Mouse (Mus musculus): Measurements from ENCODE around the gene Zc2hc1c. TPM values are rescaled to one million over a fixed set of nuclear protein-coding genes. Genes with fewer than 3 reads are reported as not detected.

The Zc2hc1c gene
- total RNA-seq, 2 experiments from 2014 or later, result 2.3 to 2.9 TPM

GRCm38 (mm10) chr12:85337567-85338311 lies 49.3 kb downstream of the Zc2hc1c start:
- no peak for DNase-seq
- intact Hi-C loops (cut with DNase I), result no loop called here

DNA sequence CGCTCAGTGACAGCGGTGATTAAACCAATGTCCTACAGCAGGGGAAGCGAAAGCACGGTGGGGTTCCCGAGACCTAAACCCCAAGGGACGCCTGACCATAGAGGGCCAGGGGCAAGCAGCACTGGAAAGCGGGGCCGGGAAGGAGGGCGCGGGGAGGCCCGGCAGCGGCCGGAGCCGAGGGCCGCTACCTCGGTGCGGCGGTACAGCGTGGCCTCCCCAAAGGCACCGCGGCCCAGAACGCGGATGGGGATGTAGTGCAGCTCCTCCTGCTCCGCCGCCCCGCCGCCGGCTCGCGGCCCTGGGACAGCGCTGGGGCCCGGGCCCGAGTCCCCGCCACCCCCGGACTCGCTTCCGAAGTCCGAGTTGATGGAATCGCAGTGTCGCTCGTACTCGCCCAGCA lies 50.4 kb downstream of the Zc2hc1c start:
- no peak for DNase-seq
- intact Hi-C loops (cut with DNase I), result no loop called here

DNA sequence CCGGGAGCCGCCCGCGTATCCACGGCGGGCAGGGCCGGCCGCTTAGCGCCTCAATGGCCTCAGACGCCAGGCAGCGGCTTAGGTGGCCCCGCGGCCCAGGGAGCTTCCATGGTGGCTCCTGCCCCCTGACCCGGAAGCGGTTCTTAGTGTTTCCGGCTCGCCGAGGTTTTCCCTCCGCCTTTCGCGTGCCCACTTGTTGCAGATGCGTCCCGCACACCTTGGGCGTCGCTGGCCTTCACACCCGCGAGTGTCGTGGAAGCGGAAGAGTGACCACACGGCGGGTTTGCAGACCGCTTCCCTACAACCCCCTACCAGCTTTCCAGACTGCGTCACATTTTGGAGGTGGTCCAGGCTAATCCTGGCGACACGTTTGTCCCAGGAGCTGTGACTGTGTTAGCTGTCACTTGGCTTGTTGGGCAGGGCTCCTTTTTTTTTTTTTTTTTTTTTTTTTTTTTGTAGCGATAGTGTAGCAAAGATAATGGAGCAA lies 50.9 kb downstream of the Zc2hc1c start, which contains the start of gene Nek9:
Gene Nek9 (minus strand): TSS at position 120 of the 487 bp plus-strand sequence.
- intact Hi-C loops (cut with DNase I), result no loop called here
- peak; percentile 95 to 96 for DNase-seq

DNA sequence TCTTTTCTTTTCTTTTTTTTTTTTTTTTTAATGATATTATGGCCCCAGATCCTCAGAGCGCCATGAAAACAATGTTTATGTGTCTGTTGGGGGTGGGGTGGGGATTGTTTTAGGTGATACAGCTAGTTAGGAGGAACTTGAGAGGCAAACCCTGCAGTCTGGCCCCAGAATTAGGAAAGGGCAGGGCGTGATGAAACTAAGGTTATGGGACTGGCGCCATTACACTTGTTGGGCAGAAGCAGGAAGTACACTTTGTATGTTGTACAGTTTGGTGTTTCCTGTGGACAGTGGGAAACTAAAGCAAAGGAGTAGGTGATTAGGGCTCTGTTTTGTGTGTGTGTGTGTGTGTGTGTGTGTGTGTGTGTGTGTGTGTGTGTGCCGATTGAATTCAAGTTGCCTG lies 51.6 kb downstream of the Zc2hc1c start:
- intact Hi-C loops (cut with DNase I), result loop anchor here (5.0 to 10.0 kb wide), 3 partner anchors 37 to 475 kb away; no protein-coding TSS in a partner anchor

GRCm38 (mm10) chr12:85341131-85341530 lies 52.7 kb downstream of the Zc2hc1c start:
- intact Hi-C loops (cut with DNase I), result loop anchor here (1.0 to 10.0 kb wide), 5 partner anchors 36 to 474 kb away; no protein-coding TSS in a partner anchor
- peak in 1 of 2 experiments; percentile 17 for DNase-seq

More for the DNA sequence above, 51.6 kb downstream of the Zc2hc1c start:
- DNase-seq, result no peak

GRCm38 (mm10) chr12:85342310-85342709 lies 53.9 kb downstream of the Zc2hc1c start:
- DNase-seq, result no peak
- intact Hi-C loops (cut with DNase I), result loop anchor here (5.0 to 10.0 kb wide), 3 partner anchors 35 to 472 kb away; no protein-coding TSS in a partner anchor

DNA sequence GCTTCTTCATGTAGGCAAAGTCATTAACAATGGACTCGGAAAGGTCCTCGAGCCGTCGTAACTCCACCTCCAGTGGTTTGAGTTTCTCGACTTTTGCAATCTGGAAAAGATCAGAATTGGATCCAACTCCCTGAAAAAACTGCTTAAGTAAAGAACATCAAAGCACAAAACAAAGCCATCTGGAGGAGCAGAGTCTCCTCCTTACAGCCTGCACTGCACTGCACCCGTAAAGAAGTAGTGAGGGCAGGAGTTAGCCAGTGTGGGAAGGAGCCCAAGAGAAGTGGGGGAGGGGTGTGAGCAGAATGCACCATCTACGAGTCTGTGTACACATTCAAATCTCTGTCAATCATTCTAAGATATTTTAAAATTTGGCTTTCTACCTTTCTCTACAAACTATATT lies 55.9 kb downstream of the Zc2hc1c start:
- DNase-seq, result no peak
- intact Hi-C loops (cut with DNase I), result loop anchor here (5.0 to 10.0 kb wide), 3 partner anchors 33 to 471 kb away; no protein-coding TSS in a partner anchor

- DNase-seq, result no peak
- intact Hi-C loops (cut with DNase I), result loop anchor here (5.0 to 10.0 kb wide), 2 partner anchors 302 to 469 kb away; no protein-coding TSS in a partner anchor
Observed at GRCm38 (mm10) chr12:85345559-85345958, 57.2 kb downstream of the Zc2hc1c start.

DNA sequence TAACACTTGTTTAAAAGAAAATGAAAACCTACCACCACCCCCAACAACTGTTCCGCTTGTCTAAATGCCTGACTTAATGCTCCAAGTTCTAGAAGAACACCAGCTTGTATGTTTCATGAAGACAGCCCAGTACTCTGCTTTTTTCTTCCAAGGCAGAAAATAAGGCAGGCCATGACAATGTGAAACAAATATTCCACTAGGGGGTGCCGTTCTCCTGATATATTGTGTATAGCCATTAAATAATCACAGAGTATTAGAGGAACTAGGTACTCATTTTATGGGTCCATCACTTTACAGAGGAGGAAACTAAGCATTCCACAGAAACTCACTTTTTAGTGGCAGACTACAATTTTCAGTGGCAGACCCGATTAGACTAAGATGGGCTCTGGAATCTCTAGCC lies 58.0 kb downstream of the Zc2hc1c start:
- peak; percentile 38 to 58 for DNase-seq
- intact Hi-C loops (cut with DNase I), result loop anchor here (1.0 to 10.0 kb wide), 4 partner anchors 141 to 468 kb away; no protein-coding TSS in a partner anchor

DNA sequence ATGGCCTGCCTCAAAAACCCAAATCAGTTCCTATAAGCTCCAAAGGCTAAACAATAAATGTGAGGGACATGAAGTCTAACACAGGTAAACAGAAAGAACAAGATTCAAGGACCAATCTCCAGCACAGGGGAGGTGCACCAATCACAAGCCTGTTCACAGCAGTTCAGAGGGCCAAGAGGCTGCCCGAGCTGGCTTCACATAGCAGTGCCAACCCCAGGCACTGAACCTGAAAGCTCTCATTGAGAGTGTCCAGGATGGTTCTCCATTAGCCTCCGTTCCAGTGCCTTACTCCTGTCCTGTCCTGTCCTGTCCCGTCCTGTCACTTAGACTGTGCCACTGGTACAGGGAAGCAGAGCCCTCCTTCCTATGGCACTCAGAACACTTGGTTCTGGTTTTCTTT lies 58.8 kb downstream of the Zc2hc1c start:
- intact Hi-C loops (cut with DNase I), result loop anchor here (1.0 to 10.0 kb wide), 3 partner anchors 127 to 468 kb away; no protein-coding TSS in a partner anchor
- no peak for DNase-seq

DNA sequence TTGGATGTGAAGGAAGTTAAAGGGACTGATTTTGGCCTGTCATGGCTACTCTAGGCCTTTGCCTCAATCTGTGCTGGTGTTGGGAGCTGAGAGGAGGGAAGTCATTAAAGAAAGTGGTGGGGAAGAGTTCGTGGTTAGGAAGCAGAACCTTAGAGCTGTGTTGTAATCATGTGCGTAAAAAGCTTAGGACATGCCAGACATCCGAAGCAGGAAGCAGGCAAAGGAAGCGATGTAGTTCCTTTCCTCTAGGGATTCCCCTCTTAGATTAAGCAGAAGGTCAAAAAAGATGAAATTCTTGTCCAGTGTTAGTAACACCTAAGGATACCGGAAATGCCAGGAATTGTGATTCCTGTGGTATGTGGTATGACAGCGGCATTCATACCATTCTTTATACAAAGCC lies 59.9 kb downstream of the Zc2hc1c start:
- intact Hi-C loops (cut with DNase I), result loop anchor here (5.0 to 10.0 kb wide), 2 partner anchors 299 to 466 kb away; no protein-coding TSS in a partner anchor
- no peak for DNase-seq

Small RNA genes lying within 50 kb of the gene (microRNA-seq; reads per million reads assigned to microRNA genes)
- gene Mir6938 (ENCODE audit: borderline number of aligned reads in 2 of 2), result 0 to 0.67 reads per million in 2 experiments

Other genes with a start within 250 kb of the Zc2hc1c start
- 1 to 10 TPM; 2.1 to 2.3 TPM for gene Prox2, start 177.8 kb upstream of the Zc2hc1c start, total RNA-seq (2021)
- gene Dlst, start 177.8 kb upstream of the Zc2hc1c start, total RNA-seq (2021), result 100 to 1,000 TPM; 681 to 829 TPM
- 1 to 10 TPM; 3.6 to 3.9 TPM for gene Rps6kl1, start 137.3 kb upstream of the Zc2hc1c start, total RNA-seq (2021)
- 1 to 10 TPM; 3.4 to 4.6 TPM for gene Pgf, start 110.8 kb upstream of the Zc2hc1c start, total RNA-seq (2021)
- gene Eif2b2, start 69.1 kb upstream of the Zc2hc1c start, total RNA-seq (2021), result 10 to 100 TPM; 42.7 to 47.7 TPM
- gene Mlh3, start 18.0 kb upstream of the Zc2hc1c start, total RNA-seq (2021), result 1 to 10 TPM; 7.5 to 8.7 TPM
- 10 to 100 TPM; 15.9 to 22.1 TPM for gene Acyp1, start 153 bp upstream of the Zc2hc1c start, total RNA-seq (2021)
- 100 to 1,000 TPM; 100 to 106 TPM for gene Nek9, start 50.8 kb downstream of the Zc2hc1c start, total RNA-seq (2021)
- gene Tmed10, start 86.3 kb downstream of the Zc2hc1c start, total RNA-seq (2021), result 100 to 1,000 TPM; 158 to 175 TPM
- 10 to 100 TPM in 1 of 2 experiments, 1 to 10 TPM in 1; 2.5 to 24.3 TPM for gene Fos, start 185.3 kb downstream of the Zc2hc1c start, total RNA-seq (2021)

Data from heart, postnatal 36 days (tissue).